9 mouse cellular contexts compared by ENCODE assay signal in the genomic region with DNA sequence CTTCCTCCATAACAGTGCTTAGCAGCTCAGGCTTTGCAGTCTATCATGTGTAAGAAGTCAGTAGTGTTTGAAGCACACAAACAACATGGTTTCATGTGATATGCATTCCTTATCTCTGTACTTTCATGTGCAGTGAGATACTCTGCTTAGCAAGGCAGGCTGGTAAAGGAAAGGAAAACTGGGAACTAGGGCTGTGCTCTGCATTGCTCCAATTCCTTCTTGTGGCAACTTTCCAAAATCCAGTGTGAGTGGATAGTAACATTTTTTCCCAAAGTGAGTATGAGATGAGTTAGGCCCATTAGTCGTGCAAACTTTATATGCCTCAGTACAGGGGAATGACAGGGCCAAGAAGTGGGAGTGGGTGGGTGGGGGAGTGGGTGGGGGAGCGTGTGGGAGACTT.
"Had no signal": no experiment of that assay in that cellular context is flagged by ENCODE, and none has a peak within 500 bp of the region (broad histone marks: within the 10 kb centered on the region; RNA-seq: fewer than 3 reads in every experiment).

No protein-coding gene starts in this region.

- H3K36me3 ChIP-seq: limb, embryonic 15.5 days; liver, embryonic 12.5 days; midbrain, embryonic 13.5 days; stomach, embryonic 15.5 days had no signal

- H3K9ac ChIP-seq: limb, embryonic 15.5 days; liver, embryonic 12.5 days; midbrain, embryonic 13.5 days; stomach, embryonic 15.5 days had no signal

- H3K4me1 ChIP-seq: limb, embryonic 15.5 days; liver, embryonic 12.5 days; stomach, embryonic 15.5 days had no signal

- ATAC-seq: intestine, embryonic 16.5 days; liver, embryonic 12.5 days; midbrain, embryonic 13.5 days had no signal

- H3K4me3 ChIP-seq: limb, embryonic 15.5 days; liver, embryonic 12.5 days; midbrain, embryonic 13.5 days; stomach, embryonic 15.5 days had no signal

- DNase-seq: kidney, postnatal 25 days; right cerebral cortex, postnatal 14 days; thymus, adult 2 months; thymus, postnatal 25 days had no signal

- H3K27me3 ChIP-seq: limb, embryonic 15.5 days; liver, embryonic 12.5 days; midbrain, embryonic 13.5 days; stomach, embryonic 15.5 days had no signal

- H3K9me3 ChIP-seq: limb, embryonic 15.5 days; liver, embryonic 12.5 days; midbrain, embryonic 13.5 days; stomach, embryonic 15.5 days had no signal

- H3K4me2 ChIP-seq: limb, embryonic 15.5 days; liver, embryonic 12.5 days; midbrain, embryonic 13.5 days; stomach, embryonic 15.5 days had no signal

- H3K27ac ChIP-seq: limb, embryonic 15.5 days; liver, embryonic 12.5 days; midbrain, embryonic 13.5 days; stomach, embryonic 15.5 days had no signal
